Comparison of ENCODE assay signal across 15 mouse cellular contexts in genomic region chr5:124209850-124210249, GRCm38 (mm10). TPM values are rescaled to one million over a fixed set of nuclear protein-coding genes. Genes with fewer than 3 reads are reported as not detected.
A peak's percentile ranks its signal among the peaks of the same experiment; 100 is the strongest.
DNase-seq lines count a peak whose midpoint lies in the region; ATAC-seq and TF ChIP-seq lines count a peak whose summit lies in the region.
"Had no signal": no experiment of that assay in that cellular context is flagged by ENCODE, and none has a peak within 500 bp of the region (broad histone marks: within the 10 kb centered on the region; RNA-seq: fewer than 3 reads in every experiment).

No protein-coding gene starts in this region.

- no peaks in the 10 kb centered on the region for H3K9me3 ChIP-seq in heart, embryonic 10.5 days
- H3K9me3 ChIP-seq in kidney, embryonic 15.5 days (replicated peaks), result no peaks in the 10 kb centered on the region
- H3K9me3 ChIP-seq in kidney, embryonic 14.5 days (ENCODE audit: control insufficient read depth, low read length), result no peaks in the 10 kb centered on the region
- H3K9me3 ChIP-seq in liver, embryonic 16.5 days (replicated peaks; ENCODE audit: control insufficient read depth, low read length), result no peaks in the 10 kb centered on the region
- no peaks in the 10 kb centered on the region for H3K9me3 ChIP-seq in forebrain, postnatal 0 days (ENCODE audit: low read length)
- H3K9me3 ChIP-seq: forebrain, embryonic 13.5 days; hindbrain, embryonic 13.5 days; intestine, embryonic 15.5 days had no signal

- H3K9ac ChIP-seq in kidney, embryonic 15.5 days, result no peak overlapping the region
- no peak overlapping the region for H3K9ac ChIP-seq in kidney, embryonic 14.5 days (ENCODE audit: low read depth, low read length)
- H3K9ac ChIP-seq in liver, embryonic 16.5 days (ENCODE audit: low read depth, low read length), result no peak overlapping the region
- H3K9ac ChIP-seq in forebrain, postnatal 0 days, result no peak overlapping the region
- H3K9ac ChIP-seq: forebrain, embryonic 13.5 days; hindbrain, embryonic 13.5 days; intestine, embryonic 15.5 days had no signal

- H3K27me3 ChIP-seq in heart, embryonic 10.5 days (ENCODE audit: insufficient read depth, poor library complexity, severe bottlenecking), result no peaks in the 10 kb centered on the region
- no peaks in the 10 kb centered on the region for H3K27me3 ChIP-seq in kidney, embryonic 15.5 days
- no peaks in the 10 kb centered on the region for H3K27me3 ChIP-seq in kidney, embryonic 14.5 days (ENCODE audit: control insufficient read depth, insufficient read depth, low read length)
- H3K27me3 ChIP-seq in liver, embryonic 16.5 days (ENCODE audit: control insufficient read depth, insufficient read depth, low read depth, low read length), result no peaks in the 10 kb centered on the region
- no peaks in the 10 kb centered on the region for H3K27me3 ChIP-seq in forebrain, postnatal 0 days (ENCODE audit: insufficient read depth, low read length)
- H3K27me3 ChIP-seq: forebrain, embryonic 13.5 days; hindbrain, embryonic 13.5 days; intestine, embryonic 15.5 days had no signal

- H3K4me1 ChIP-seq in heart, embryonic 10.5 days, result peaks cover 92% of the 10 kb centered on the region
- H3K4me1 ChIP-seq in kidney, embryonic 15.5 days, result peaks cover 53% of the 10 kb centered on the region
- H3K4me1 ChIP-seq in kidney, embryonic 14.5 days (ENCODE audit: control insufficient read depth, insufficient read depth, low read length), result peaks cover 28% of the 10 kb centered on the region
- H3K4me1 ChIP-seq in liver, embryonic 16.5 days (ENCODE audit: control insufficient read depth, low read depth, low read length), result peaks cover 45% of the 10 kb centered on the region
- H3K4me1 ChIP-seq in forebrain, postnatal 0 days (ENCODE audit: insufficient read depth), result no peaks in the 10 kb centered on the region

- WGBS in heart, embryonic 10.5 days, result 25% methylated on average over 6 of the region's 6 CpGs
- 48% methylated on average over 6 of the region's 6 CpGs for WGBS in kidney, embryonic 15.5 days
- WGBS in kidney, embryonic 14.5 days, result 42% methylated on average over 6 of the region's 6 CpGs
- 25% methylated on average over 6 of the region's 6 CpGs for WGBS in liver, embryonic 16.5 days (ENCODE audit: insufficient replicate concordance)
- WGBS in forebrain, postnatal 0 days, result 66% methylated on average over 6 of the region's 6 CpGs

- no peak overlapping the region for H3K4me2 ChIP-seq in kidney, embryonic 15.5 days
- H3K4me2 ChIP-seq in kidney, embryonic 14.5 days (replicated peaks; ENCODE audit: low read depth, low read length), result no peak overlapping the region
- H3K4me2 ChIP-seq in liver, embryonic 16.5 days (ENCODE audit: low read depth, low read length), result no peak overlapping the region
- no peak overlapping the region for H3K4me2 ChIP-seq in forebrain, postnatal 0 days (ENCODE audit: low read depth)
- H3K4me2 ChIP-seq: forebrain, embryonic 13.5 days; hindbrain, embryonic 13.5 days; intestine, embryonic 15.5 days had no signal

- H3K36me3 ChIP-seq in heart, embryonic 10.5 days, result peaks cover 10% of the 10 kb centered on the region; the same call in 1 of the 2 replicates
- 0 out of 2 replicates have a peak, but pooled peaks cover 5% of the 10 kb centered on the region for H3K36me3 ChIP-seq in kidney, embryonic 15.5 days
- no peaks in the 10 kb centered on the region for H3K36me3 ChIP-seq in kidney, embryonic 14.5 days (ENCODE audit: control insufficient read depth, insufficient read depth, low read length)
- no peaks in the 10 kb centered on the region for H3K36me3 ChIP-seq in liver, embryonic 16.5 days (ENCODE audit: control insufficient read depth, insufficient read depth)
- H3K36me3 ChIP-seq in forebrain, postnatal 0 days (ENCODE audit: insufficient read depth), result no peaks in the 10 kb centered on the region
- H3K36me3 ChIP-seq: hindbrain, embryonic 13.5 days; intestine, embryonic 15.5 days had no signal

- peak overlapping the region; percentile 70 for H3K27ac ChIP-seq in heart, embryonic 10.5 days
- 0 out of 2 replicates have a peak overlapping the region, but pooled peaks have one; percentile 14 for H3K27ac ChIP-seq in kidney, embryonic 15.5 days
- no peak overlapping the region for H3K27ac ChIP-seq in kidney, embryonic 14.5 days (ENCODE audit: low read depth, low read length)
- H3K27ac ChIP-seq in liver, embryonic 16.5 days (ENCODE audit: low read length), result peak overlapping the region; percentile 42; the same call in 1 of the 2 replicates
- no peak overlapping the region for H3K27ac ChIP-seq in forebrain, postnatal 0 days (ENCODE audit: low read depth, low read length)
- H3K27ac ChIP-seq: forebrain, embryonic 13.5 days; hindbrain, embryonic 13.5 days; intestine, embryonic 15.5 days had no signal

- intact Hi-C loops in heart, postnatal 36 days (cut with DNase I), result loop anchor here (5.0 kb wide), 1 partner anchor 37 kb away; the partner anchor contains the start of gene Pitpnm2

- no peak for DNase-seq in heart, embryonic 10.5 days (ENCODE audit: low spot score)
- no peak for DNase-seq in heart, postnatal 36 days
- DNase-seq in c-Kit-positive CD71-positive TER-119-positive erythroid progenitor cells, embryonic 14.5 days (ENCODE audit: low spot score), result peak; percentile 40
- DNase-seq in frontal cortex, postnatal 10 days (ENCODE audit: low spot score in 2 of 2), result no peak
- DNase-seq in forebrain, postnatal 0 days, result no peak
- DNase-seq: lung, adult 18-20 months; lung, postnatal 4 days; midbrain, embryonic 14.5 days; right cerebral cortex, postnatal 25 days had no signal

- TF ChIP-seq CTCF in forebrain, postnatal 0 days (IDR thresholded peaks at IDR 0.05; ENCODE audit: low read depth), result no peak

- no peak overlapping the region for H3K4me3 ChIP-seq in heart, embryonic 10.5 days
- no peak overlapping the region for H3K4me3 ChIP-seq in kidney, embryonic 15.5 days (replicated peaks)
- no peak overlapping the region for H3K4me3 ChIP-seq in kidney, embryonic 14.5 days (ENCODE audit: low read length)
- H3K4me3 ChIP-seq in liver, embryonic 16.5 days (ENCODE audit: low read depth, low read length), result no peak overlapping the region
- H3K4me3 ChIP-seq in forebrain, postnatal 0 days (ENCODE audit: low read depth, low read length), result no peak overlapping the region
- H3K4me3 ChIP-seq: forebrain, embryonic 13.5 days; hindbrain, embryonic 13.5 days; intestine, embryonic 15.5 days had no signal

- ATAC-seq in kidney, embryonic 15.5 days (replicated peaks; ENCODE audit: low FRiP score), result no peak
- no peak for ATAC-seq in kidney, embryonic 14.5 days (ENCODE audit: low FRiP score, low TSS enrichment)
- ATAC-seq in liver, embryonic 16.5 days (ENCODE audit: low read depth), result peak; percentile 78
- no peak for ATAC-seq in forebrain, postnatal 0 days
- ATAC-seq: forebrain, embryonic 13.5 days; intestine, embryonic 15.5 days had no signal

RNA-seq across cellular contexts. Expression of gene Pitpnm2, which starts 39.7 kb away (rescaled TPM):
- polyA plus RNA-seq in heart, embryonic 10.5 days (2016; fragmentation: Nextera tagmentation; extraction: Ambion mirVana), result 4.8 and 6.1 TPM in 2 replicates
- 10 to 100 TPM; 43.9 to 45.5 TPM for total RNA-seq in heart, postnatal 36 days (2021)
- polyA plus RNA-seq in kidney, embryonic 15.5 days (2015; fragmentation: Nextera tagmentation; extraction: Ambion mirVana), result 3.5 and 3.6 TPM in 2 replicates
- polyA plus RNA-seq in kidney, embryonic 14.5 days (2014; fragmentation: Nextera tagmentation; extraction: Ambion mirVana), result 5.1 and 7.0 TPM in 2 replicates
- polyA plus RNA-seq in liver, embryonic 16.5 days (2015; fragmentation: Nextera tagmentation; extraction: Ambion mirVana), result 1.6 and 1.9 TPM in 2 replicates
- total RNA-seq in forebrain, postnatal 0 days (2014; rRNA removed), result 33.8 and 38.4 TPM in 2 replicates
- polyA plus RNA-seq in forebrain, postnatal 0 days (2015; fragmentation: Nextera tagmentation; extraction: Ambion mirVana), result 9.2 and 10.1 TPM in 2 replicates

Comparison
In these comparisons a context has a peak if more than half of its experiments do, and no peak if none do; other contexts are left out.
1. H3K27ac ChIP-seq: peak in heart, embryonic 10.5 days (single experiment), kidney, embryonic 15.5 days (single experiment) and liver, embryonic 16.5 days (single experiment); none in kidney, embryonic 14.5 days (single experiment) and forebrain, postnatal 0 days (single experiment).